Mouse (Mus musculus) granulocyte monocyte progenitor cell, adult 5-6 weeks (primary cell): ENCODE measurements at regions not wholly inside any gene's neighbourhood (a gene's known extent, or its start where the extent isn't known, plus 50 kb on each side); places are given as distances from the start of the nearest gene placed in this dataset.

ENCODE experiments used
- ATAC-seq: replicated peaks from 2 replicates; pipeline ENCODE4 v1.8.0; 2016; ENCODE audit warnings: mild to moderate bottlenecking, moderate TSS enrichment, inconsistent platforms; ENCODE audit not compliant: poor library complexity, severe bottlenecking

DNA sequence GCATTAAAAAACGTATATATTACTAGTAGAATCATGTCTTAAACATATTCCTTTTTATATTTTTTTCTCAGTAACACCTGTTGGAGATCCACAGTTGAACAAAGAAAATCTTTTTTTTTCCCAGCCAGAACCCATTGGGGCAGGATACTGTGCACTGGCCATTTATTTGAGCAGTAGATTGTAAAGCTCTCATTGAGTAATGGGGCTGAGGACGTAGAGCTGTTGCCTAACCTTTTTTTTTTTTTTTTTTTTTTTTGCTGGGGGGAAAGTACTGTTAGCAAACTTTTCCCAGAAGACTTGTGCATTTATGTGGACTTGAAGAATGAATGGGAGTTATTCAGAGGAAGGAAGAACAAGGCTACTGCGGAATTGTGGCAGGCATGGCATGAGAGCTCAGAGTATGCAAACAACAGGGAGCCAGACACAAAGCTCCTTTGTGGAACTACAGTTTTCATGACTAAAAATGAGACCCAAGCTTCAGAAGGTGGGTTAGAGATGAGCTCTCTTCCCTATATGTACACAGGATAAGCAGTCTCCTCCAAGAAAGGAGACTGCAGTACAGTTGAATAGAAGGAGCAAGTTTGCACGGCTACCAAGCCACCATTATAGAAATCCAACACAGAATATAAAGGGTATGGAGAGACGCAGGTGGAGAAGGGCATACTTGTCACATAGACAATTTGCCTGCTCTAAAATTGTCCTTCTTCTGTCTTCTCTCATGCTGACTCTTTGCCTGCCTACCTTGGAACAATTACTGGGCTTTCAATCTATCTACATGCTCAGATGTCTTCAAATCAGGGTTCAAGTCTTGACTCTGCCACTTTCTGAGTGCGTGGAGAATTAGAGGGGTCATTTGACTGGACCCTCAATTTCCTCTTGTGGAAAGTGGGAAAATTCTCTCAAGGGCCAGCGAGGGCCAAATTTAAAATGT, 100.7 kb upstream of the Hs3st1 start:
- ATAC-seq = no peak

DNA sequence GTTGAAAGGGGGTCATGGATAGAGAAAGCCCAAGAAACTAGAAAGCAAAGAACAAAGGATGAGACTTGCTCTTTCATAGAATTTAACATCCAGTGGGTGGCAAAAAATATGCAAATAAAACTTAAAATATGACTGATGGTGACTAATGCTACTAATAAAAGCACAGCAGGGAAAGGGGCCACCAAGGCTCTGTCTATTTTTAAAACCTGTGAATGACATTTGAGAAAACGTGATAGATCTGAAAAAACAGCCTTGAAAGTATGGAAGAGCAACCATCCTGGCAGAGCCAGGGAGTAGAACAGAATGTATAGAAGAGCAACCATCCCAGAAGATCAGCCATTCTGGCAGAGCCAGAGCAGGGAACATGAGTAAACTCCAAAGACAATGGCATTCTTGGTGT, 91.9 kb upstream of the Hs3st1 start:
- ATAC-seq = no peak

DNA sequence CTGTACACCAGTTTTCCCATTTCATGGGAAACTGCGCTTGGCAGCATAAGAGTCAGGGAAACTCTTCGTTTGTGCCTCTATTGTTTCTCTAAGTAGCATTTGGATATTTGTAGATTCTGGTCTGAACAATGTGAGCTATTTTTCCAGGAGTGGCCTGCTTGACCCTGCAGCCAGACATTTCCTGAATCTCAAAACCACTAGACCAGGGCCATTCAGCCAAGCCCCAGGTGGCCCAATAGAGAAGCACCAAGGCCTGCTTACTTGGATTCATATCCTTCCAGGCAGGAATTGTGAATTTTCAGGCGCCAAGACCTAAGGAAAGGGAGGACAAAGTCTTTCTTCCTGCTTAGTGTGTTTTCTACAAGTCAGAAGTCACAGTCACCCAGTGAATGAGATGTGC, 85.9 kb upstream of the Hs3st1 start:
- no peak for ATAC-seq

DNA sequence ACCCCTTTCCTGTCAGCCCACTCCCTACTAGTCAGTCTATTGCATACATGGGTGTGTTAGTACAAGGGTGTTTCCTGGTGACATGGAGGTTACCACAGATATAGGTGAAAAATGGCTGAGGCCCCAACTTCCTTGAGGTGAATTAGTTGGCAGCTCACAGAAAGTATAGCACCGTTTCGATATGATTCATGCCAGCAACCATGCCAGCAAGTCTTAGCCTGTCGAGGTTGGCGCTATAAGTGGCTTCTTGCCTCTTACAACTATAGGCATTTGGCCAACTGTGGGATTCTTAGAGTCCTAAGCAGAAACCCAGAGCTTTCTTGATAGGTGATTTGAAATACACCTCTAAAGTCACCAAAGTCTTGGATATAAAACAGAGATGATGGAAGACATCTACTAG, 85.3 kb upstream of the Hs3st1 start:
- no peak for ATAC-seq

DNA sequence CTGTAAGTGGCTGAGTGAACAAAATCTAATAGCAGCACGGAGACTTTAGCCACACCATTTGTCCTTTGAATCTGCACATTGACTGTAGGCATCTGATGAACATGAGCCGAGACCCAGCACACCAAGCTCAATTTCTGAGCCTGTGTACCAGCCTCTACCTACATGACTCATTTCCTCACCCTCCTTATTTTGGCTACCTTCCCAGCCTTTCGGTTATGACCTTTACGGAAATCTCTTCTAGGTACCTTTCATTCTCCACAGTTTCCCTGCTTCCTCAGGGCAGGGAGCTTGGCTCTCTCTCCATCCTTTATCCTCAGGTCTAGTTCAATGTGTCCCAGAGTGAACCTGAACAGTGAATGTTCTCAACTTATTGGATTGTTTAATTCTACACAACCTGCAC, 77.3 kb upstream of the Hs3st1 start:
- no peak for ATAC-seq

DNA sequence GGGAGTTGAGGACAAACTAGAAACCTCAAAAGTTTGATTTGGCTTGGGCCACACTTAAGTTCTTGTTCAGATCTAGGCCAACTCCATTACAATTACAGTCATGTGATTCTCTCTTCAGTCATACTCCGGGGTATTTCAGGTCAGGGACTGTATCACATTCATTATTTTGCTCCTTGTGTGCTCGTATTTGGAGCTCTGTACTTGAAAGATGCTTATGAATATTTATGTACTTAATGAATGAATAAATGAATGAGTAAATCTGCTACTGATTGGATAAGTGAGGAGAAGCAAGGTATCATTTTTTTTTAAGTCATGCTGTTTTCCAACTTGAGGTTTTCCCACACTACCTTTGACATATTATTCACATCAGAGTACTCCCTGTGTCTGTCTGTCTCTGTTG, 69.4 kb upstream of the Hs3st1 start:
- no peak for ATAC-seq

DNA sequence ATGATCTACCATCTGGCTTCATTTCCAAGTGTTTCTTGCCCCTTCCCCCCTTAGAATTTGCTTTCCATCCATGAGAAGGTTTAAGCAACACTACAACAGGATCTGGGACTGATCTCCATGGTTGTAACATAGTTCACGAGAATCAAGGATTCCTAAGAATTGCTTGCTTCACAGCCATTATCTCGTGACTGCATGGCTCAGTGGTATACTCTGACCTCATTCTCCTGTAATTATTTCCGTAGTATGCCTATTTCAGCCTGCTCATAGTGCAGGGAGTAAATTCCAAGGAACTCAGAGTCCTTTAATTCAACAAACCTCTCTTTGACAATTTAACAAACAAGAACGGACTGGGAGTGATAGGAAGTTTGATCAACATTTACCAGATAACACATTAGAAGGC, 51.4 kb upstream of the Hs3st1 start:
- no peak for ATAC-seq
